9 mouse cellular contexts compared by ENCODE assay signal in genomic region chrX:101642091-101642490, GRCm38 (mm10). TPM values are rescaled to one million over a fixed set of nuclear protein-coding genes. Genes with fewer than 3 reads are reported as not detected.
DNase-seq lines count a peak whose midpoint lies in the region; ATAC-seq lines count a peak whose summit lies in the region.
"Had no signal": no experiment of that assay in that cellular context is flagged by ENCODE, and none has a peak within 500 bp of the region (broad histone marks: within the 10 kb centered on the region; RNA-seq: fewer than 3 reads in every experiment).

No protein-coding gene starts in this region.

- H3K9me3 ChIP-seq in lung, embryonic 15.5 days: no peaks in the 10 kb centered on the region
- no peaks in the 10 kb centered on the region for H3K9me3 ChIP-seq in forebrain, embryonic 10.5 days
- H3K9me3 ChIP-seq in limb, embryonic 10.5 days (replicated peaks): no peaks in the 10 kb centered on the region
- H3K9me3 ChIP-seq in neural tube, embryonic 13.5 days: no peaks in the 10 kb centered on the region

- peaks cover 17% of the 10 kb centered on the region; the same call in 1 of the 2 replicates for H3K27me3 ChIP-seq in lung, embryonic 15.5 days
- H3K27me3 ChIP-seq in forebrain, embryonic 10.5 days (ENCODE audit: poor library complexity, severe bottlenecking): peaks cover 50% of the 10 kb centered on the region
- H3K27me3 ChIP-seq in limb, embryonic 10.5 days (ENCODE audit: low read depth, poor library complexity, severe bottlenecking): peaks cover 66% of the 10 kb centered on the region
- peaks cover 22% of the 10 kb centered on the region for H3K27me3 ChIP-seq in neural tube, embryonic 13.5 days

- no peak overlapping the region for H3K27ac ChIP-seq in lung, embryonic 15.5 days
- peak overlapping the region; percentile 94; the same call in 1 of the 2 replicates for H3K27ac ChIP-seq in forebrain, embryonic 10.5 days
- H3K27ac ChIP-seq in limb, embryonic 10.5 days: no peak overlapping the region
- H3K27ac ChIP-seq in neural tube, embryonic 13.5 days (replicated peaks): no peak overlapping the region

- H3K4me3 ChIP-seq in lung, embryonic 15.5 days: peak overlapping the region; percentile 64
- H3K4me3 ChIP-seq in forebrain, embryonic 10.5 days: peak overlapping the region; percentile 72
- peak overlapping the region; percentile 70 for H3K4me3 ChIP-seq in limb, embryonic 10.5 days
- H3K4me3 ChIP-seq in neural tube, embryonic 13.5 days: peak overlapping the region; percentile 70

- peak overlapping the region; percentile 71; the same call in 1 of the 2 replicates for H3K9ac ChIP-seq in lung, embryonic 15.5 days
- H3K9ac ChIP-seq in neural tube, embryonic 13.5 days: peak overlapping the region; percentile 88

- ATAC-seq in lung, embryonic 15.5 days (ENCODE audit: borderline replicate concordance, extremely low read depth, low FRiP score, low TSS enrichment): no peak
- ATAC-seq in neural tube, embryonic 13.5 days (ENCODE audit: low read depth): no peak

- H3K4me2 ChIP-seq in lung, embryonic 15.5 days: peak overlapping the region; percentile 56
- peak overlapping the region; percentile 67 for H3K4me2 ChIP-seq in neural tube, embryonic 13.5 days

- 0 out of 2 replicates have a peak, but pooled peaks cover 8% of the 10 kb centered on the region for H3K4me1 ChIP-seq in lung, embryonic 15.5 days
- H3K4me1 ChIP-seq in forebrain, embryonic 10.5 days: peaks cover 30% of the 10 kb centered on the region
- peaks cover 6% of the 10 kb centered on the region; the same call in 1 of the 2 replicates for H3K4me1 ChIP-seq in limb, embryonic 10.5 days
- H3K4me1 ChIP-seq in neural tube, embryonic 13.5 days (replicated peaks): peaks cover 10% of the 10 kb centered on the region

- WGBS in lung, embryonic 15.5 days: 17% methylated on average over 5 of the region's 5 CpGs
- 26% methylated on average over 5 of the region's 5 CpGs for WGBS in forebrain, embryonic 10.5 days
- 24% methylated on average over 5 of the region's 5 CpGs for WGBS in limb, embryonic 10.5 days
- WGBS in neural tube, embryonic 13.5 days: 17% methylated on average over 5 of the region's 5 CpGs

- no peak for DNase-seq in lung, postnatal 25 days (ENCODE audit: low spot score)
- no peak for DNase-seq in forebrain, embryonic 10.5 days (ENCODE audit: extremely low spot score, low spot score)
- DNase-seq in limb, embryonic 10.5 days (ENCODE audit: low spot score): no peak
- DNase-seq in adrenal gland, adult 18-20 months (ENCODE audit: low spot score in 2 of 2): no peak
- no peak for DNase-seq in adrenal gland, adult (ENCODE audit: inconsistent age in 2 of 2, low spot score in 1 of 2)
- no peak for DNase-seq in cerebellum, postnatal 36 days
- DNase-seq: cerebellum, adult 9-10 months had no signal

- H3K36me3 ChIP-seq in lung, embryonic 15.5 days: no peaks in the 10 kb centered on the region
- peaks cover 34% of the 10 kb centered on the region for H3K36me3 ChIP-seq in forebrain, embryonic 10.5 days (replicated peaks)
- H3K36me3 ChIP-seq in limb, embryonic 10.5 days: peaks cover 32% of the 10 kb centered on the region
- H3K36me3 ChIP-seq in neural tube, embryonic 13.5 days: peaks cover 2% of the 10 kb centered on the region; the same call in 1 of the 2 replicates

RNA-seq across cellular contexts. Expression of gene Ogt, which starts 2.2 kb away (rescaled TPM):
- polyA plus RNA-seq in lung, embryonic 15.5 days (2015; fragmentation: Nextera tagmentation; extraction: Ambion mirVana): 128 and 134 TPM in 2 replicates
- polyA plus RNA-seq in forebrain, embryonic 10.5 days (2016; fragmentation: Nextera tagmentation; extraction: Ambion mirVana): 130 and 131 TPM in 2 replicates
- 114 and 144 TPM in 2 replicates for polyA plus RNA-seq in limb, embryonic 10.5 days (2016; fragmentation: Nextera tagmentation; extraction: Ambion mirVana)
- 180 and 215 TPM in 2 replicates for polyA plus RNA-seq in neural tube, embryonic 13.5 days (2015; fragmentation: Nextera tagmentation; extraction: Ambion mirVana)
- total RNA-seq in adrenal gland, adult 18-20 months (2021): 100 to 1,000 TPM; 113 to 171 TPM
